Mouse (Mus musculus): Measurements from ENCODE around the gene Zcchc24.

The Zcchc24 gene

DNA sequence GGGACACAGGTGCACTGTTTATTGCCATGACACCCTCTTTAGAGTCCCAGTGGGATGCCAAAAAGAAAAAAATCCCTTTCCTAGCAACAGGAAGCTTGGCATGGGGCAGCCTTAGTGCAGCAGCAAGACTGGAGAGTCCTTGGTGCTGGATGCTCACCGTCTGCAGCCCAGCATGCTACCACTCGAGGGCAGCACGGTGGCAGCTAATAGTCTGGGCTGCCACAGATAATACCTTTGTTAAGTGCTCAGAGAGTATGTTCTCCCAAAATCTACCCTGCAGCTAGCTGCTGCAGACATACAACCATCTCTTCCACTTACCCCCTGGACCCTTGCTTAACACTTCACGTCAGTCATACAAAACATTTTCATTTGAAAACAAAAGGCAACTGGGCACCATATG is 55.4 kb downstream of the Zcchc24 start:
- peak; percentile 40 for DNase-seq

DNA sequence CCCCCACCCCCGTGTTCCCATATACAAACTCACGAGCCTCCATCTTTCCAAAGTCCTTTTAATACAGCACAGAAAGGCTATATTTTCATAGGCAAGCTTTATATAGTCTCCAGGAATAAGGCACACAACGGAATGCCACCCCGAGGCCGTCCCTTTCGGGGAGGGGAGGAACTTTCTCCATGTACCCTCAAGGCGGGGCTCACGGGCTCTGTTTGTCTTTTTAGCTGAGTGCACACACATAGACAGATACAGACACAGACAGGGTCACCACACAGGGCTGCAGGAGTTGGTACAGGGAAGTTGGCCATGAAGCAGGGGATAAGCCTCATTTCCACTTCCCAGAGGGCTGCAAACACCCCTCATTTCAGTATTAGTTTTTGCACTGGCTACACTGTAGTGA is 57.2 kb downstream of the Zcchc24 start:
- DNase-seq, result no peak

DNA sequence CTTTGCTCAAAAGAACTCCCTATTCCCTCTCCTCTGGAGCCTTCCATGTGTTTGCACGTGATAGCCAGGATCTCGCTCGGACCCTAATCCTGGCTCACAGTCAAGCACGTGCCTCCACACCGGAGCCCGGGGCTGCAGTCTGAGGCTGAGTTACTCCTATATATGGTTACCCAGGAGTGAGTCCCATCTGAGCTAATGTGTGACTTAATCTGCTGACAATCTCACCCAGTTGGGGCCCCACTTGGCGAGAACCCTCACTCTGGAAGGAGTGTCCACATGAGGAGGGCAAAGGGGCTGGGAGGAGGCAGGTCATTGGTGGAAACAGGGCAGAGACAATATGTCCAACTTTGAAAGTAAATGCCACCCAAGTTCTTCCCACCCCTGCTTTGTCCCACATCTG is 57.7 kb downstream of the Zcchc24 start:
- no peak for DNase-seq

DNA sequence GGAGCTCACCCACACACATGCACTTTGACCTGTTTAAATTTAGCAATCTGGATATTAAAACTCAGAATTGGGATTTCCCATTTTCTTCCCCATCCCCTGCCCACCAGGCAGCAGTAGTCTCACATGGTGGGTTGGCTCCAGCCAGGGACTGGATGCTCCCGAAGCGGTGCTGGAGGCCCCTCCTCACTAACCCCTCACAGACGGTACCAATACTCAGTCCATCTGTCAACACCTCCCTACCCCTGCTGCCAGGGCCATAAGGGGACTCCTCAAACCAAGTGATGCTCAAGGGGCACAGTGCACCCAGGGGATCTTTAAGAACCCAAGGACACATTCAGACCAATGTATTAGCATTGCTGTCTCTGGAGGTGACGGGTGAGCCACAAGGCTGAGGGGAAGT is 58.2 kb downstream of the Zcchc24 start:
- DNase-seq, result no peak

DNA sequence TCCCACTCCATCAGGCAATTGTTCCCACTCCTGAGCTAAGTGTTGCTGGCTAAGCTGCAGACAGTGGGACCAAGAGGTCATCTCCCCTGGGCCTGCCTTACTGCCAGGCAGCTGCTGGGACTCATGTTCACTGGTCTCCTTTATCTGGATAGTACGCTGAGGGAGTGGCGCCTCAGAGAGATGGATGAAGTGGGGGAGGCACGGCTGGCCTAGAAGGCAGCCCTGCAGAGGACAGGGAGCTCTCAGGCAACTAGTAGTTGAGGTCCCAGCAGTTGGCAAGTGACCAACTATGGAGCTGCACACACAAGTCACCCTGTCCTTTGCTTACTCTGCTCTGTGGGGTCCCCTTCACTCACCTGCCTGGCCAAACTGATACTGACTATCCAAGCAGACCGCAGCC is 58.8 kb downstream of the Zcchc24 start:
- DNase-seq, result no peak

DNA sequence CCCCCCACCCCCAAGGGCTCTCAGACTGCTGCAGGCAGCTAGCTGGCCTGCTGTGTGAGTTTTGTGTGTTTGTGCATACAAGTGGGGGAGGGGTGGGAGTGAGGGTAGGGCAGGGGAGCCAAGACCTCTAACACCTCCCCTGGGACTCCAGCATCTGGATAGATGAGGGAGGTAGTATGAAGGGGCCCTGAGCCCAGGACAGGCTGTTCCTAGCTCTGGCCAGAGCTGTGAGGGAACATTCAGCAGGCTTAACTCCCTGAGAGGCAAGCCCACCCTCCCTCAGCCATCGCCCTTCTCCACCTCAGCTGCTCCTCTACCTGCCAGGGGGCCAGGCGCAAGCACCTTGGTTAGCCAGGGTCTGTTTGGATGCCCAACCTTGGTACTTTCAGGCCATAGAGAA is 59.9 kb downstream of the Zcchc24 start:
- DNase-seq, result no peak

DNA sequence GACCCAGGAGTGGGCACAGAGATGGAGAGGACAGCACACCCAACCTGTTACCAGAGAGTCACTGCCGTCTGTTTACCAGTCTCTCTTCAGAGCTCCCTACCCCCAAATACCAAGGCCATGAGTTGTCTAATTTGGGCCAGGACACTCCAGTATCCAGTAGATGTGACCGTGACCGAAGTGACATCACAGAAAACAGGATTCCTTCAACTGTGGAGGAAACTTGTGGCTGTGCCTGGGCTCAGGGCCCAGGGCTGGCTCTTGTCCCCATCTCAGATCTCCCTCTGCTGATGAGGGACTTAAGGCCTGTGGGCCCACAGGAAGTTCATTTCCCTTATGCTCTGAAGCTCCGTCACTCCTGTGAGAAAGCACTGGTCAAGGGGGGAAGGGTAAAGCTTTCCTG is 60.4 kb downstream of the Zcchc24 start:
- no peak for DNase-seq

DNA sequence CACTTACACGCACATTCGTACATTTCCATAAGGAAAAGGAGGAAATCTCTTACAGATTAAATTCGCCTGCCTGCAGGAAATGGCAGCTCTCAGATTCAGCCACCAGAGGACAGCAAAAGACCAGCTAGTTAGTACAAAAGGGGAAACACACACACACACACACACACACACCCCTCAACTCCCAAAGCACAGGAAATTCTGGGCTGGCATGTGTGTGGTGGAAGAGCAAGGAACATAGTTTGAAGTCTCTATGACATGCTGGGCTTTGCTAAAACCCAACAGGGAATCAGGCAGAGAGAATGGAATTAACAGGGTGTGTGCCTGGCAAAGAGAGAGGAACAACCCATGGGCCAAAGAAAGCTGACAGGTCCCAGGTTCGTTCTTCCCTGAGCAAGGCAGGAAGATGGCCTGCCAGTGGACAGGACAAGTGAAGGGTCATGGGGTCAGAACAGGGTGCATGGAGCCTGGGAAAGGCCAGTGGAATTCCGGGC is 61.1 kb downstream of the Zcchc24 start:
- DNase-seq, result peak; percentile 71

DNA sequence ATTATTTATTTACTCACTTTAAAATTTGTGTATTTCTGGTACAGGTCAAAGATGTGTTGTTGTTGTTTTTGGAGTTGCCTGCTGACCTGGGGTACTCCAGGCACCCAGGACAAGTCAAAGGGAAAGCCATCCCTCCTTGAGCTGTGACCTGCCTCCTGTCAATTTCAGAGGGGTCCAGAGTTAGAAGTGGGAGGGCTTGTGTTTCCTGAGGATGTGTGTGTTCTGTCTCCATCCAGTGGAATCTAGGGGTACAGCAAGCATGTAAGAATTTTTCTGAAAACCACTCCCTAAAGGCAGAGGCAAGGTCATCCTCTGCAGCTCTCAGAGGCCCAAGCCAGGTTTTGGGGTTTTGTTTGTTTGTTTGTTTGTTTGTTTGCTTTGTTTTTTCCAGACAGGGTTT is 66.9 kb downstream of the Zcchc24 start:
- DNase-seq, result no peak

DNA sequence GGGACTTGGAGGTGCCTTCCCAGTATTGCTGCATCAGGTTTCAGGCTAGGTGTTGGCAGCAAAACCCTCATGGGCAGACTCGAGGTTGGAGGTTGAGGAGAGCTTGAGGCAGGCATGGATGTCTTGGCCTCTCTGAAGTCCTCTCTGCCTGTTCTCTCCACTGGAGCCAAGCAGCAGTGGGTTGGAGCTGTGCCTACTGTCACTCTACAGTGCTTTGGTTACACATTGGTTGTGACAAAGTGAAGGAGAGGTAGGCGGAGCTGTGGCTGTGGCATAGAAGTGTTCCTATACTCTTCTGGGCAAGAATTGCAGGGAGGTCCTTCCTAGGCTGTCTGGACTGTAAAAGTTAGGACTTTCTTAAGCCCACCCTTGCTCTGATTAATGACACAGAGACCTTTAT is 72.5 kb downstream of the Zcchc24 start:
- DNase-seq, result no peak

DNA sequence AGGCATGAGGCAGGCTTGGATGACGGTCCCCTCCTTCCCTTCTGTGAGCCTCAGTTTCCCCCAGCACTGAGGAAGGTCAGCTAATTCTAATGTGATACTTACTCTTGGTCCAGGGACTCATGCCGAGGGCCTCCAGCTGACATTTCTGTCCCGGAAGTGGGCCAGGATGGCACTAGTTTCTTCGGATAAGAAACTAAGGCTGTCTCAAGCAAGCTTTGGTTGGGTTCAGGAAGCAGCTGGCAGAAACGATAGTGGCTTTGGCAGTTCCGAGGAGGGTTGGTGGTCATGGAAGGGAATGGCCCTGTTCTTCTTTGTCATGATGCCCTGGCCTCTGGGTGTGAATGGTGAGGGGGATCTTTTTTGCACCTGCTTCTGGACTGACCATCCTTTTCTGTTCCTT is 73.8 kb downstream of the Zcchc24 start:
- DNase-seq, result no peak

DNA sequence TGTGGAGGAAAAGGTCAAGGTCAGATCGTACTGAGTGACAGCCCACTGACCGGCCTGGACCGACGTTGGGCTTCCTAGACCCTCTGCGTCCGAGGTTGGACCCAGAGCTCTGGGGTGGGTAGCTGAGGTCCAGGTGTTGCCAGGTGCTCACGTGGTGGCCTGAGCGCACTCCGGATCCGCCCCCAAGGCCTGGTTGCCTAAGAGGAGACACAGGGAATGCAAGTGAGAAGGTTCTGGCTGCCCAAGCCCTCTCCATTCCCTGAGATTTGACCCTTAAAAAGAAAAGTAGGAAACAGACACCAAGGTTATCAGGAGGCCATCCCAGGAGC is 74.3 kb downstream of the Zcchc24 start:
- DNase-seq, result no peak

DNA sequence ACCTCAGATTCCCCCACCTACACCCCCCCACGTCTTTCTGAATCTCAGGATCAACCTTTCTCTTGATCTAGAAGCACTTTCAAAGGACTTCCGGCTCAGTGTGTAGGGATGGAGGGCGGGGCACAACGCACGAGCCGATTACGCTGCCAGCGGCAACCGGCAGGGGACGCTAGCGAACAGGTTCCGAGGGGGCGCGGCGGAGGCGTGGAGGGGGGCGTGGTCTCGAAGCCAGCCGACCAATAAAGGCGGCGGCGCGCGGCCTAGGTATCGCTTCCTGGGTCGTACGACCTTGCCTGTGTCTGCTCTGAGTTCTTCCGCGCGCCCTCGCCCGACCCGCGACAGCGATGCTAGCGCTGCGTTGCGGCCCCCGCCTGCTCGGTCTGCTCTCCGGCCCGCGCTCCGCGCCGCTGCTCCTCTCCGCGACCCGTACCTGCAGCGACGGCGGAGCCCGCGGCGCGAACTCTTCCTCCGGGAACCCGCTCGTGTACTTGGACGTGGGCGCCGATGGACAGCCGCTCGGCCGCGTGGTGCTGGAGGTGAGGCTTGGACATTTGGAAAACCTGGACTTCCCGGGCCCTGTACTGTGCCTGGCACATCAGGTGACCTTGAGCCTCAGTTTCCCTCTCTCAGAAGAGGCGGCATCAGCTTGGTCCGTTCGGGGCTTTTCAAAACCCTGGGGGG is 74.8 kb downstream of the Zcchc24 start, which contains the start of gene Ppif:
Gene Ppif (plus strand): TSS at position 267 of the 681 bp plus-strand sequence.
- DNase-seq, result peak; percentile 97

DNA sequence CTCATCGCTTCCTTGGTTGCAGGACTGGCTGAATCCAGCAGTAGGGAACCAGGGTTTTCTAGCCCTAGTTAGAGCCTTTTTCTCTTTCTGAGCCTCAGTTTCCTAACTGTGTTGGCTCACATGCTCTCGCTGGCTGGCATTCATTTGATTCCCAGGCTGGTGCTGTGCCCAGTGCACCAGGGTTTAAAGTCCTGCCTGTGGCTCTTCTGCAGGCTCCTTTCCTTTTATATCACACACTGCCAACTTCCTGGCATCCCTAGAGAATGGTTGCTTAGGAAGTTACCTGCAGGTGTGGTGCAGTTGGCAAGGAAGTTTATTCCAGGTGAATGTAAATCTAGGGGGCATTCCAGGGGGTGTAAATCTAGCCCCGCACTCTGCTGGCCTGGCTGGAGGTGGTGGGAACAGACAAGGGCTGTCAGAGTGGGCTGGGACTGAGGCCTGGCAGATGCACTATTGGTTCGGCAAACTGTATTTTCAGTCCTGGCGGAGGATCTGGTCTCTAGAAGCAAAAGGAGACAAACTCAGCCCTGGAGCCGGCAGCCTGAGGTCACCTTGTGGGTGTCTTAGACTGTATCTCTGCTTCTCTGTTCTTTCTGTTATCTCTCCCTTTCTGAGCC is 75.5 kb downstream of the Zcchc24 start:
- no peak for DNase-seq

DNA sequence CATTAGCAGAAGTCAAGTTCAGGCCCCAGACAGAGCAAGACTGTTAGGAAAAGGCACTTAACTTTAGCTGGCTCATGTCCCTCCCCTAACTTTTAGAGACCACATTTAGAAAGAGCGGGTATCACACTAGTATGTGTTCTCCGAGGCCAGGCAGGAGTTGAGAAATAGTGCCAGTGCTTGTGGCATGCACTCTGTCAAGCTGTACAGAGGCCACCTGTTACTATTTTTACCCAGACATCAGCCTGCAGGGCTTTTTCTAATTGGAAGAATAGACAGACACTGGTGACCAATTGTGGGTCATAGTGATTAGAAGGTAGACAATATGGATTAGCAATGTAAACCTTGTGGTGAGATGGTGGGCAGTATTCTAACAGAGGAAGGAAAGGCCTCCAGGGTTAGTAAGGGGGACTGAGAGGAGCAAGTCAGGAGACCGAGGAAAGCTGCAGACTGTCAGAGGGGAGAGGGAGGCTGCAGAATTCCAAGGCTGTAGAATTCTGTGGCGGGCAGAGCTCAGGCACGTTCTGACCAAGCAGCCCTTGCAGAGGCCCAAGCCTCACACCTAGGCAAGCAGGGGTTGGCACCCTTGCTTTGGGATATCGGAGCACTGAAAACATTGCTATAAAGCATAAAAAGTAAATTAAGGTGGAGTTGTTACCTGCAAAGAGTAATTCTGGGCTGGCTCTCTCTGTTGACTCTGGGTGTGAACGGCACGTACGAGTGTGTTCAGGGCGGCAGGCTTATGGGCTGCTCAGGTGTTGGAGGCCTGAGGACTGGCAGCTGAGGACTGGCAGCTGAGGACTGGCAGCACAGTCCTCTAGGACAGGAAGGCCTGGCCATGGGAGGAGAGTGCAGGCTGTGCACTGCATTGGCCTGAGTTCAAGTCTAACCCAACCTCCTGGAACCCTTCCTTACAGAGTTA is 81.6 kb downstream of the Zcchc24 start:
- no peak for DNase-seq

DNA sequence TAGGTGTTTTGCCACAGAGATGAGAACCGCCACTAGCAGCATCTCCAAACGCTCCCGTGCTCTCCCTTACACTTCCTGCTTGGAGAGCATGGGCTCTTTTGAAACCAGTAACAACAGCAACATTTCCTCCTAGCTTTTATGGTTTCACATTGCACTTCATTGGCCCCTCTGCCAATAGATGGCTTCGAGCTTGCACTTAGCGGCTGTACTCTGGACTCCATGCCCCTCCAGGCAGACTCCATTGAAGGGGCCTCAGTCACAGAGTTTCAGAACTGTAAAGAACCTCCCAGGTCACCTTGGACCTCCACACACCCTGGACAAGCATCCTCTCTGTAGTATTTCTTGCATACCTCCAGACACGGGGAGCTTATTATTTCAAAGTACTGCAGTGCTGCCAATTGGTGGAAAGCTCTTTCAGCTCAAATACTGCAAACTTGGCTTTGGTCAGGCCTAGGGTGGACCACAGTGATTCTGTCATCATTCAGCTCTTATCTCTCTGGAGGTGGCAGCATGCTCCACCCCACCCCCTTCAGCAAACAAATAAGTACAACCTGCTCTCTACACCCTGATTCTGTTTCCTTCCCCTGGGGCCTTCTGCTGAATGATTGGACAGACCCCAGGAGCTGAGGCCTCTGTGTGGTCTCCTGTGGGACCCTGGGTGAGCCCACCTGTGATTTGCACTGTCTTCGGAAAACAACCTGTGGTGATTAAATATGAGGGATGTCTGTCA is 82.5 kb downstream of the Zcchc24 start:
- DNase-seq, result no peak

DNA sequence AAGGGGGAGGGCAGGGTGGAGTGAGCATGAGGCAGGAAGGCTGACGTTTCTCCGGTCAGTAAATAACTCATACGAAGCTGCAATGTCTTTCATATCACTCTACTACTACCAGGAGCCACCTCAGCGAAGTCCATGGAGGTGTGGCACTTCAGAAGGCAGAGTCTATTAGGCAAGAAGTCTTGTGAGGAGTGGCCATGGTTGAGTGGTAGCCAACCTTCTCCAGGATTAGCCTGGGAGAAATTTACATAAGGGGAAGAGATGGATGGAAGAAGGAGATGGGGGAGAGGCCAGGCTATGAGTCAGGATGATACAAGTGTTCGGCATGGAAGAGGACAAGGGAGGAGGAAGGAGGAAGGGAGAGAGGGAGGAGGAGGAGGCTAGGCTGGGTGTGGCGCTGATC is 86.8 kb downstream of the Zcchc24 start:
- DNase-seq, result no peak

DNA sequence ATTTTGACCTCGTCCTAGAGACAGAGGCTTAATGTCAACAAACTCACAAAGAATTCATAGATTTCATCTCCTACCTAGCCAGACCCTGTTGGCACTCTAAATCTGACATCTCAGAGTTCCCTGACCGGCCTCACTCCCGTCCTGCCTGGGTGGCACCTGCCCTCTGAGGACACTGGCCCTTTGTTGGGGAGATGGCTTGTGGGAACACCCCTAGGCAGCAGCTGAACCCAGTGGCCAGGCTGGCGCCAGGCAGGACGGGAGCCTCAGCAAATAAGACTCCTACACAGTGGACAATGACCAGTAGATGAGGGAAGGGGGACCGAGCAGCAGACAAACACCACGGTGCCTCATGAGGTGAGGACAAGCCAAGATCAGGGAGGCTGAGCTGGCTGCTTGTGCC is 89.2 kb downstream of the Zcchc24 start:
- no peak for DNase-seq

DNA sequence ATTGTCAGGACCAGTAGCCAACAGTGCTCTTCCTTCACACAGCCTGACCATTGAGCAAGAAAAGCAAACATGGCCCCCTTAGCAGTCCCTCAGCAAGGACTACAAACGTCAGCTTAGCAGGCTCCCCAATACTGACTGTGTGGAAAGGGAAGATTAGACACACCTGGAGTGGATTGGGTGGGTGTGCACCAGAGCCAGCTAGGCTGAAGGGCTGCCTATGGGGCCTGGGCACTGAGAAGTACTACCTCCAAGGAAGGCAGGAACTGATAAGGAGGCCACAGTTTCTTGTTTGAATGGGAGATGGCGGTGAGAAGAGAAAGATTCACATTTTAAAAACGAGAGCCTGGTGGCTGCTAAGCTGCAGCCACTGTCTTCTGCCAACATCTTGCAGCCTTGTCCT is 101.3 kb downstream of the Zcchc24 start:
- DNase-seq, result no peak

DNA sequence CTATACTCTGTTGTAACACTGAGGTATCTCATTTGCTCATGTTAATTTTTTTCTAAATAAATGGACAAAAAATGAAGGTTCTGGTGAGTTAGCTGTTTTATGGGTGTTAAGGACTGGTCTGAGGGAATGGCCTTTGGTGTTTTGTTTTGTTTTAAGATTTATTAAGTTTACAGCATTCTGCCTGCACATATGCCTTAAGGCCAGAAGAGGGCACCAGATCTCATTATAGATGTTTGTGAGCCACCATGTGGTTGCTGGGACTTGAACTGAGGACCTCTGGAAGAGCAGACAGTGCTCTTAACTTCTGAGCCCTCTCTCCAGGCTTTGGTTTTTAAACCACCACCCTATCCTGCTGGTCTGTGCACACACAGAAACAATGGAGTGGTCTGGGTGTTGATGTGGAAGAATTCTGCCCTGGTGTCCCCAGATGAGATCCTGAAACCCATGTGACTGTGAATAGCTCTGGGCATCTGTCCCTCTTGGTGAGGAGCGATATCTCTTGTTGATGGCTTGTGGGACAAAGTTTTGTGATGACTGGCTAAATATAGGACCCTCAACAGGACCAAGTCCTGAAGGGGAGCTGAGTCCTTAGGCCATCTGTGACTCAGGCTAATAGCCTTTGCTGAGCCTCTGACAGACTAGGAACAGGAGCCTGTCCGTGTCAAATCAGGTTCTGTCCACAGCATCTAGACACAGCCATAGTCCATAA is 102.0 kb downstream of the Zcchc24 start:
- no peak for DNase-seq

DNA sequence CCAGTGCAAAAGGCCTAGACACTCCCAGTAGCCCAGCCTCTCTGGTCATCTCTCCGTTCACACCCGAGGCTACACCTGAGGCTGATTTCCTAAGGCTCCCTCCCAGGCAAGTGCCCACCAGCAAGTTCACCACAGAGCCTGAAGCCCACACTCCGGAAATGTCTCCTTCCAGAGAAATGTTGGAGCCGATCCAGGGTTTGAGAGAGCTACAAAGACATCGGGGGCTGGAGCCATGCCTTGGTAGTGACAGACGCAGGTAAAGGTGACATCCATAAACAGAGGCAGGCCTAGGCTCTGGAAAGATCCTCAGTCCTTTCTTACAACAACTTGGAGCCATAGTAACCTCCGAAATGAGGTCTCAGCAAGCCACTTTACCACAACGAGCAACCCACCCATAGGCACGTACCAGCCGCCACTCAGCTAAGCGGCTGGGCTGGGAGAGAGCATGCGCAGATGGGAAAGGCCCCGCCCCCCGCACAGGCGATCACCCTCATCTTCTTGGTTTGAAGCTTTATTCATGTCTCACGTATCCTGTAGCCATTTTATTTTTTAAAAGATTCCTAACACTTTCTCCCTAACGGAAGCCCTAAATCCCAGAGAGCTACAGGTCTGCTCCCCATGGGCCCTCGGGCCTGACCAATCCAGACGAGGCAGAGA is 103.4 kb downstream of the Zcchc24 start:
- DNase-seq, result no peak

DNA sequence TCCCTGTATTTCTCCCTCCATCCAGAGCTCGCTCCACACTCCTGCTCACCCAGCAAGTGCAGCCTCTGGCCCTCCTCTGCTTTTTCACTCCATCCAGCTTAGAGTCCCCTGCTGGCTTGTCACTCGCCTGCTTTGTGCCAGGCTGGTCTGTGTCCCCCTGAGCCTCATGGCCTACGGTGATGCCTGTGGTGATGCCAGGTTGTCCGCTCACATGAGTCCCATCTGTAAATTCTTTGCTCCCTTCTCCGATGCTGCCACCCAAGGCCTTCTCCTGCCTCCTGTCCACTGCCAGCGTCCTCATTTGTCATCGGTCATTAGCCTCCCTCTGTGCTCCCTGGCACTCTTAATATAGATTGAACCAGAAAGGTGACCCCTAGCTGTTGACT is 104.5 kb downstream of the Zcchc24 start:
- DNase-seq, result no peak

All from right cerebral cortex, postnatal 14 days (tissue).